Mouse (Mus musculus) intestine, embryonic 14.5 days (tissue): ENCODE data around the gene Pdzd2. TPM values are rescaled to one million over a fixed set of nuclear protein-coding genes. Genes with fewer than 3 reads are reported as not detected.

Experiments
- ATAC-seq: fragments of 200-750 bp; cut with Nextera tagmentation; replicated peaks from 2 replicates; pipeline ENCODE4 v1.8.0; 2017; ENCODE audit warnings: low read depth, moderate number of reproducible peaks, moderate TSS enrichment, moderate library complexity; ENCODE audit not compliant: low FRiP score, low TSS enrichment
- DNase-seq: peaks from one replicate; pipeline ENCODE4 v3.0.0-alpha.2; 2018; ENCODE audit warnings: low spot score
- H3K27ac ChIP-seq: fragments of 300-500 bp; sonication (generic); 2 replicates; pipeline ENCODE4 v1.5.1; 2014; ENCODE audit warnings: low read depth, mild to moderate bottlenecking, control low read depth
- H3K27me3 ChIP-seq: fragments of 300-500 bp; sonication (generic); replicated peaks from 2 replicates; pipeline ENCODE4 v1.6.1; 2014; ENCODE audit warnings: low read length, control low read depth; ENCODE audit not compliant: control insufficient read depth, insufficient read depth
- H3K36me3 ChIP-seq: fragments of 300-500 bp; sonication (generic); 2 replicates; pipeline ENCODE4 v1.6.1; 2014; ENCODE audit warnings: low read length, control low read depth; ENCODE audit not compliant: control insufficient read depth, insufficient read depth
- H3K4me1 ChIP-seq: fragments of 300-500 bp; sonication (generic); replicated peaks from 2 replicates; pipeline ENCODE4 v1.6.1; 2014; ENCODE audit warnings: low read length, control low read depth, mixed read lengths; ENCODE audit not compliant: control insufficient read depth, insufficient read depth
- H3K4me2 ChIP-seq: fragments of 300-500 bp; sonication (generic); 2 replicates; pipeline ENCODE4 v1.6.1; 2014; ENCODE audit warnings: low read length
- H3K4me3 ChIP-seq: fragments of 300-500 bp; sonication (generic); 2 replicates; pipeline ENCODE4 v1.5.1; 2014; ENCODE audit warnings: low read depth, low read length, control low read depth, mixed read lengths
- H3K9ac ChIP-seq: fragments of 300-500 bp; sonication (generic); 2 replicates; pipeline ENCODE4 v1.6.1; 2014; ENCODE audit warnings: mild to moderate bottlenecking, low read length
- H3K9me3 ChIP-seq: fragments of 300-500 bp; sonication (generic); 2 replicates; pipeline ENCODE4 v1.6.1; 2016; ENCODE audit warnings: low read length, control low read depth; ENCODE audit not compliant: control insufficient read depth
- WGBS: fragments of 180-500 bp; shearing (Covaris S2); extraction: QIAGEN DNeasy Blood & Tissue Kit; methylation state at CpG from one replicate; pipeline ENCODE4 v1.1.7; 2014; 5-methylcytosine and 5-hydroxymethylcytosine counted together
- polyA plus RNA-seq: library from polyadenylated mRNA; unstranded; fragments of >200 nt; fragmentation: Nextera tagmentation; extraction: Ambion mirVana; gene quantifications from 2 replicates; pipeline ENCODE4 v1.2.1, GENCODE M21; 2014

Pdzd2 gene
- polyA plus RNA-seq, 1 experiment from 2014 or later, result 16.2 TPM

DNA sequence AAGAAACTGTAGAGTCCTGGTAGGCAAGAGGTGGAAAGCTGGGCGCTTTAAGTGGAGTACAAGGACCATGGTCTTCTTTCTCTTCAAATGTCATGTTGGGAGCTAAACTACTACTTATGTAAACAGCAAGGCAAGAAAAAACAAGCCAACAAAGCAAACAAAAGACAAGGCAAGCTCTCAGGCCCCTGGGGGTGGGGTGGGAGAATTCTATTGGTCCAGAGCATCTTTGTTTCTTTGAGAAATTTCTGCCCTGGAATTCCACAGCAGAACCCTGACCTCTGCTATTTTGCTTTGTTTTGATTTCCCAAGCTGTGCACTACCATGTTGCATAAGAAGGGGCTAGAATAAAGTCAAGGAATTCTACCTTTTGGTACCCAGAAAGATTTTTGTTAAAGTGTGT is 307.4 kb downstream of the Pdzd2 start:
- DNase-seq, result no peak
- H3K27me3 ChIP-seq, result no peaks in the 10 kb centered on the region
- no peaks in the 10 kb centered on the region for H3K36me3 ChIP-seq
- no peak overlapping the region for H3K4me2 ChIP-seq
- ATAC-seq, result no peak
- H3K4me1 ChIP-seq, result peaks cover 16% of the 10 kb centered on the region
- no peaks in the 10 kb centered on the region for H3K9me3 ChIP-seq
- 96% methylated on average over 1 of the region's 1 CpGs for WGBS
- H3K27ac ChIP-seq, result no peak overlapping the region
- H3K4me3 ChIP-seq, result no peak overlapping the region
- H3K9ac ChIP-seq, result no peak overlapping the region

DNA sequence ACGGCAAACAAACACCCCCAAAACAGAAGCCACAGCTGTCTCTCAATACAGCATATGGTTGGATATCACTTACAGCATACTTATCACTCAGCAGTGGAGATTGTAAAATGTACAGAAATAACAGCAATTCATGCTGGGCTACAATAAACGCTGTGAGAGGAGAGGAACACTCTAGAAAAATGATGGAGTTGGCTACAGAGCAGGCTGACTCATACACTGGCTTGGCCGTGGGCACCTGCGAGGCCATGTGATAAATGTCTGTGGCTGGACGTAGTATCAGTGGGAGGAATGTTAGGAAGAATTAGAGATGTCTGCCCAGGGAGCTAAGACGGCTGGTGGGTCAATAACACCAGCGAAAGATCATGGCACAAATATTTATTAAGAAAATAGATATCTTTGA is 308.0 kb downstream of the Pdzd2 start:
- no peak overlapping the region for H3K27ac ChIP-seq
- H3K36me3 ChIP-seq, result no peaks in the 10 kb centered on the region
- ATAC-seq (0 out of 2 replicates have a peak, but pooled peaks have one; percentile 40), DNase-seq (no peak)
- H3K9ac ChIP-seq, result no peak overlapping the region
- peaks cover 16% of the 10 kb centered on the region for H3K4me1 ChIP-seq
- H3K27me3 ChIP-seq, result no peaks in the 10 kb centered on the region
- H3K9me3 ChIP-seq, result no peaks in the 10 kb centered on the region
- 44% methylated on average over 7 of the region's 7 CpGs for WGBS
- H3K4me3 ChIP-seq, result no peak overlapping the region
- H3K4me2 ChIP-seq, result no peak overlapping the region

DNA sequence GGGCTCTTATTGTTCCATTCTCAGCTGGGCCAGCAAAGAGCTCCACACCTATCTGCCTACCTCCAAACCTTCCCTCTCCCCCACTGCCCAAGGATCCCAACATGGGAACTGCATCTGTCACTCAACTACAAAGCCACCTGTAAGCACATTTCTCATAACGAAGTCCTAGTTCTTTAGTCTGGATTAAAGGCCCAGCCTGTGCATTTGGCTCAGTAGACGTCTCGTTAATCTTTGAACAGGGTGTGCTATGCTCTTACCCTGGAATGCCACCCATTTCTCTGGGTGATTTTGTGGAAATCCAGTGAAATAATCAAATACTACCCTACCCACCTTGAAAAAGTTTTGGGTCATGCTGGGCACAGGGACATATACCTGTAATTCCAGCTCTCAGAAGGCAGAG is 308.5 kb downstream of the Pdzd2 start:
- Histone ChIP-seq H3K36me3 (no peaks in the 10 kb centered on the region), H3K4me3 (no peak overlapping the region), H3K9me3 (no peaks in the 10 kb centered on the region), H3K4me1 (peaks cover 13% of the 10 kb centered on the region), H3K27ac (no peak overlapping the region), H3K9ac (no peak overlapping the region), H3K27me3 (no peaks in the 10 kb centered on the region), H3K4me2 (no peak overlapping the region)
- DNase-seq, result no peak
- no peak for ATAC-seq
- 90% methylated on average over 3 of the region's 3 CpGs for WGBS

DNA sequence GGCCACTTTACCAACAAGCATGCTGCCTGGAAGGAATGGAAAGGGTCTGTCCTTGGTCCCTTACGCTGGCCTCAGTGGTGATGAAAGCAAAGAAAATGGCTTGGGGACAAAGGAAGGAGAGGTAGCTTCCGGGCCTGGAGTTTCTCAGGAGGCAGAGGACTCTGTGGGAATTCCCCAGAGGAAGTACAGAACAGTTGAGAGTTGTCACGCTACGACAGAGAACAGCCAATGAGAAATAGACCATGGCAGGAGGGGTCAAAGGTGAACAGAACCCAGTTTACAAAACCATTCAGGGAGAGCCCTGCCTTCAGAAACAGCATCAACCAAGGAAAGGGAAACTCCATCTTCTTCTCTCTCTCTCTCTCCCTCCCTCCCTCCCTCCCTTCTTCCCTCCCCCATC is 309.1 kb downstream of the Pdzd2 start:
- no peak overlapping the region for H3K9ac ChIP-seq
- ATAC-seq, result no peak
- no peak overlapping the region for H3K4me3 ChIP-seq
- H3K27ac ChIP-seq, result no peak overlapping the region
- DNase-seq, result no peak
- H3K36me3 ChIP-seq, result no peaks in the 10 kb centered on the region
- H3K9me3 ChIP-seq, result no peaks in the 10 kb centered on the region
- H3K4me2 ChIP-seq, result no peak overlapping the region
- 44% methylated on average over 4 of the region's 4 CpGs for WGBS
- no peaks in the 10 kb centered on the region for H3K27me3 ChIP-seq
- H3K4me1 ChIP-seq, result peaks cover 12% of the 10 kb centered on the region

DNA sequence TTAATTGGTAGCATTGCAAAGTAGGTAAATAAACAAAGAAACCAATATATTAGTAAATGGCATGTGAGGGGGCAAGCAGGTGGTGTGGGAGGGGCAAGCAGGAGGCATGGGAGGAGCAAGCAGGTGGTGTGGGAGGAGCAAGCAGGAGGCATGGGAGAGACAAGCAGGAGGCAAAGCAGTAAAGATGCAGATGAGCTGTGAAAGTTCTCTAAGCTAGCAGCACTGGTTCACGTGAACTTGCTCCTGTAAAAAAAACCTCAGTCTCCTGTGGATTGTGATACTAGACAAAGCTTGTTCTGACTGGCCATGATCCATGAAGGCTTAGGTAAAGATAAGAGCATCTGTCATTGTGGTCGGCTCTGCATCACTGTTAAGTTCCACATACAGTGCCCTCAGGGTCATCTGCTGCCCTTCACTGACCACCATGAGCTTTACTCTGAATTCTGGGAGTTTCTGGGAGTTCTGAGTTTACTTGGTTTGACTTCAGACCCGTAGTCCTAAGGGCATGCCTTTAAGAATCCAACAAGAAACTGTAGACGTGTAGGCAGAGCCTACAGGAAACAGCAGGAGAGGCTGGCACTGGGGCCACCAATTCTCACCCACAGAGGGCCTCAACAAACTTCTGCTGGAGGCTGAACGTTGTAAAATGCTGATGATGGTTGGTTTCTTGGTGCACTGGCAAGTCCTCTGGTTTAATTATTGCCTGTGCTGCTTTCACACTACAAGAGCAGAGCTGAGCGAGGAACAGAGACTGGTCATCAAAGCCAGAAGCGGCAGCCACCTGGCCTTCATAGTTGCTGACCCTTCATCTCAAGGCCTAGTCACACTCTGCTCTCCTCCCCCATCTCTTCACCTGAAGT is 309.9 kb downstream of the Pdzd2 start:
- DNase-seq, result no peak
- Histone ChIP-seq H3K4me3 (no peak overlapping the region), H3K4me2 (no peak overlapping the region), H3K9ac (no peak overlapping the region), H3K27ac (no peak overlapping the region), H3K4me1 (peaks cover 10% of the 10 kb centered on the region), H3K27me3 (no peaks in the 10 kb centered on the region), H3K9me3 (no peaks in the 10 kb centered on the region), H3K36me3 (no peaks in the 10 kb centered on the region)
- ATAC-seq, result no peak
- WGBS, result 63% methylated on average over 7 of the region's 7 CpGs

DNA sequence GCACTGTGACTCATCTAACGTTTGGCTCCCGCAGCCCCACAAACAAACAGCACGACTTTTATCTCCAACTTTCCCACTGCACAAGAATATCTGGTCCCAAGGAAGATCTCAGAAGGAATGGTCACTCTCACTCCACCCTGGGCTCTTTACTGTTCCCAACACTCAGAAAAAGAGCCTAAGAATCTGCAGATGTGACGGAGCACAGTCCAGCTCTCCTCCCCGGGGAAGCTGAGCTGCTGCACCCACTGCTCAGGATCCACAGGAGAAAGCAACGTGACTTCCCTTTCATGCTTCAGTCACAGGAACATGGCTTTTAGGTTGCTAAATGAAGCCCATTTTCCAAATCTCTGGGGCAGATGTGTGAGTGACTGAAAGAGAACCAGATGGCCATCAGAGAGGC is 311.9 kb downstream of the Pdzd2 start:
- Histone ChIP-seq H3K4me1 (no peaks in the 10 kb centered on the region; the same call in 1 of the 2 replicates), H3K27me3 (no peaks in the 10 kb centered on the region), H3K9me3 (no peaks in the 10 kb centered on the region), H3K36me3 (no peaks in the 10 kb centered on the region), H3K4me3 (no peak overlapping the region), H3K27ac (no peak overlapping the region), H3K4me2 (no peak overlapping the region), H3K9ac (no peak overlapping the region)
- ATAC-seq (no peak), DNase-seq (no peak)
- WGBS, result 79% methylated on average over 6 of the region's 6 CpGs

DNA sequence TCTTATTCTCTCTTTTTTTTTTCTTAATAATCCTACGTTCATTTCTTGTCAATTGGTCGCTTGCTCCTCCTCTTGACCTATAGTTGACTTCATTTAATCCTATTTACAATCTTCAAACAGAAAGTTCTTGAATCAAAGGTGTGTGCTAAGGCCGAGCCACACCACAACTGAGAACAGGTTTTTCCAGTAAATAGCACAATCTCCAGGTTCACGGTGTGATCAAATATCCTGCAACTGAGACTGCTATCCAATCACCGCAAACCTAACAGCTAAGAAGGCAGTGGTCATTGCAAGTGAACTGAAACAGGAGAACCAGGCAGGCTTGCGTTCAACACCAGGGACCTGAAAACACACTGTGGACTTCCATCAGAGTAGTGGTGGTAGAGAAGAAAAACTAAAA is 313.4 kb downstream of the Pdzd2 start:
- Histone ChIP-seq H3K9me3 (no peaks in the 10 kb centered on the region), H3K4me2 (no peak overlapping the region), H3K4me3 (no peak overlapping the region), H3K9ac (no peak overlapping the region), H3K27me3 (no peaks in the 10 kb centered on the region), H3K4me1 (no peaks in the 10 kb centered on the region; the same call in 1 of the 2 replicates), H3K36me3 (no peaks in the 10 kb centered on the region), H3K27ac (peak overlapping the region; percentile 54; the same call in 1 of the 2 replicates)
- WGBS, result 68% methylated on average over 6 of the region's 6 CpGs
- no peak for DNase-seq
- ATAC-seq, result peak; percentile 67

DNA sequence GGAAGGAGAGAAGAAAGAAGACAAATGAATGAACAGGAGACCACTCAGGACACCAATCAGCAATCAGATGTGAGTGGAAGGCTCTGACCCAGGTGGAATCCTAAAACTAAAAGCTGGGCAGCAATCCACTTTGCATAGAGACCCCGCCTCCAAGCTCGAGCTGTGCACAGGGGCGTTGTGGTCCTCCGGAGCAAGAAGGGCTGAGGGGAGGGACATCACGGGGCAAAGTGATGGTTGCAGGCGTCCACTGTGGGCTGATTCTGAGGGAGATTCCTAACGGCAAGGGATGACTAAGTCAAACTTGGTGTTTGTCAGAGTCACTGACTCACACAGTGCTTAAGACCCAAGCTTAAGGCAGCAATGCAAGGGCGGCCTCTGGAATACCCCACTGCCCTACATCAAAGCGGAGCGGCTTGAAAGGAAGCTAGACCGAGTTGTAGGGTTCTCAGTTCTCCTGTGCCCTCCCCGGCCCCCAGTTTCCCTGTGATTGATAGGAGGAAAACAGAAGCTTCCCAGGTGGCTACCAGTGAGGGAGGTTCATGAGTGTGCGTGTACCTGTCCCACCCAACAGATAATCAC is 314.6 kb downstream of the Pdzd2 start:
- ATAC-seq (no peak), DNase-seq (no peak)
- Histone ChIP-seq H3K4me1 (no peaks in the 10 kb centered on the region; the same call in 1 of the 2 replicates), H3K4me2 (no peak overlapping the region), H3K9ac (no peak overlapping the region), H3K36me3 (no peaks in the 10 kb centered on the region), H3K27me3 (no peaks in the 10 kb centered on the region), H3K27ac (no peak overlapping the region), H3K4me3 (no peak overlapping the region), H3K9me3 (no peaks in the 10 kb centered on the region)
- WGBS, result 49% methylated on average over 13 of the region's 13 CpGs
